Mouse (Mus musculus): ENCODE measurements around the gene Slc25a39. TPM values are rescaled to one million over a fixed set of nuclear protein-coding genes. Genes with fewer than 3 reads are reported as not detected.
"Not testable (repeated sequence)": the region's sequence is repeated elsewhere in the genome, so short reads cannot be mapped to it uniquely, and the experiment has no call there.

Gene Slc25a39
- polyA plus RNA-seq, 1 experiment from 2014 or later: 376 TPM

DNA sequence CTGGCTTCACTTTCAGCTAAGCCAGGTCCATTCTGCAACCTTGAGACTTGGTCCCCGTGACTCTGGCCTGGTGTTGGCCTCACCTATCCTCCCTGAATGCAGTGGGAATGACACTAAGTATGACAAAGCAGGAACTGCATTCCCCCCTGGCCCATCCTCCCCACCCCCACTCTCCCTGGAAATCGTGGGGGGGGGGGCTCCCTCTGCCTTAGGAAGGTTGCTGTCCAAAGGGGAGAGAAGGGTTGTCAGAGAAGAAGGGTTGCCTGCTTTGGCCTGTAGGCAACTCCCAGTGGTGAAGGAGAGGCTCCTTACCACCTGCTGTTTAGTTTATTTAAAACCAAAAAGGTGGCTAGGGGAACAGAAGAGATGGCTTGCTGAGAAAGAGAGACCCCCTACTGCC lies 34.1 kb downstream of the Slc25a39 start:
- H3K27me3 ChIP-seq (replicated peaks; ENCODE audit: control insufficient read depth, insufficient read depth, low read length): 0 out of 2 replicates have a peak, but pooled peaks cover 3% of the 10 kb centered on the region
- WGBS: 69% methylated on average over 1 of the region's 2 CpGs
- H3K4me1 ChIP-seq (ENCODE audit: control insufficient read depth, insufficient read depth, low read length): peaks cover 18% of the 10 kb centered on the region
- no peaks in the 10 kb centered on the region for H3K9me3 ChIP-seq (ENCODE audit: control insufficient read depth, low read length)
- no peak overlapping the region for H3K4me3 ChIP-seq (ENCODE audit: low read length)
- H3K4me2 ChIP-seq (ENCODE audit: low read depth, low read length): no peak overlapping the region
- ATAC-seq: no peak
- no peak overlapping the region for H3K27ac ChIP-seq (ENCODE audit: low read length)
- H3K36me3 ChIP-seq (ENCODE audit: control insufficient read depth, insufficient read depth, low read length): no peaks in the 10 kb centered on the region
- no peak overlapping the region for H3K9ac ChIP-seq (ENCODE audit: low read depth, low read length)

DNA sequence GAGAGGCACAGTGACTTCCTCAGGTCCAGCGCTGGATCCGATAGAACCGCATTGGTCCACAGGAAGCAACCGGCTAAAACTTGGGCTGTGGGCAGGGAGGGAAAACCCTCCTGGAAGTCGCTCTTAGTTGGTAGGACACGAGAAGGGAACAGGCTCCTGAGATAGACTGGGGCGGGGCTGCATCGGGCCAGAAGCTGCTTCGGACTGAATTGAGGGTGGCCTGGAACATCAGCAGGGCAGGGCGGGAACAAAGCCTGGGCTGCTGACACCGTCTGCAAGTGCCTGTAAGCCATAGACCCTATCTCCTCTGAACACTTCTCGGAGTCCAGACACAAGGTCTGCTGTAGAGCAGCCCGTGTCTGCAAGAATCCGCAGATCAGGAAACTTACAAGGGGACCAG lies 34.8 kb downstream of the Slc25a39 start:
- Histone ChIP-seq H3K36me3 (ENCODE audit: control insufficient read depth, insufficient read depth, low read length) (no peaks in the 10 kb centered on the region), H3K4me1 (ENCODE audit: control insufficient read depth, insufficient read depth, low read length) (peaks cover 18% of the 10 kb centered on the region), H3K27ac (ENCODE audit: low read length) (no peak overlapping the region), H3K9me3 (ENCODE audit: control insufficient read depth, low read length) (no peaks in the 10 kb centered on the region), H3K9ac (ENCODE audit: low read depth, low read length) (no peak overlapping the region), H3K4me2 (ENCODE audit: low read depth, low read length) (no peak overlapping the region), H3K27me3 (replicated peaks; ENCODE audit: control insufficient read depth, insufficient read depth, low read length) (0 out of 2 replicates have a peak, but pooled peaks cover 3% of the 10 kb centered on the region), H3K4me3 (ENCODE audit: low read length) (no peak overlapping the region)
- no peak for ATAC-seq
- WGBS: 45% methylated on average over 14 of the region's 14 CpGs

DNA sequence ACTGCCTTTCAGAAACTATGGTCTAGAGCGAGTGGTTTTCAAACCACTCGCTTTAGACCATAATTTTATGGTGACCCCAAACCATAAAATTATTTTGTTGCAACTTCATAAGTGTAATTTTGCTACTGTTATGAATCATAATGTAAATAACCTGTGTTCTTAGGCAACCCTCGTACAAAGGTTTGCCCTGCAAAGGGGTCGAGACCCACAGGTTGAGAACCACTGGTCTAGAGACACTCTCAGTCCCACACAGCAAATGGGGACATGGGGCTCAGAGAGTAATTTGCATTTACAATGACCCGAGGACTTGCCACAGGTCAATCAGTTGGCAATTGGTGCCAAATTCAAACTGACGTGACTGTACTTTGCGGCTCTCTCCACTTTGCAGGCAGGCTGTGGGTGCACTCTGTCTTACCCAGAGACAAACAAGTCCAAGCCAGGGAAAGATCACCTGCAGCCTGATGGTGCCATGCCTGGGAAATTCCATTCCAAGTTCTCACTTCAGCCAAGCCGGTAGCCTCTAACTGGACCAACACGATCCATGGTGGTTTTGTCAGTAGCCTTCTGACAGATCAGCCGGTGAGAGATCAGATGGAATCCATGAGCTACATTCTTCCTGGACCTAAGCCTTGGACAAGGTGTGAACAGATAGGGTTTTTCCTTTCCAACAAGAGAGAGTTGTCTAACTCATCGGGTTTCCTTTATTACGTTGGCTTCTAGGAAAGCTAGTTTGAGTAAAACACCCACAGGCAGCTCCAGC lies 35.6 kb downstream of the Slc25a39 start:
- no peak for ATAC-seq
- H3K27ac ChIP-seq (ENCODE audit: low read length): no peak overlapping the region
- H3K9ac ChIP-seq (ENCODE audit: low read depth, low read length): no peak overlapping the region
- H3K4me3 ChIP-seq (ENCODE audit: low read length): no peak overlapping the region
- H3K4me2 ChIP-seq (ENCODE audit: low read depth, low read length): no peak overlapping the region
- 0 out of 2 replicates have a peak, but pooled peaks cover 3% of the 10 kb centered on the region for H3K27me3 ChIP-seq (replicated peaks; ENCODE audit: control insufficient read depth, insufficient read depth, low read length)
- WGBS: 85% methylated on average over 12 of the region's 12 CpGs
- H3K4me1 ChIP-seq (ENCODE audit: control insufficient read depth, insufficient read depth, low read length): peaks cover 18% of the 10 kb centered on the region
- no peaks in the 10 kb centered on the region for H3K9me3 ChIP-seq (ENCODE audit: control insufficient read depth, low read length)
- no peaks in the 10 kb centered on the region for H3K36me3 ChIP-seq (ENCODE audit: control insufficient read depth, insufficient read depth, low read length)

DNA sequence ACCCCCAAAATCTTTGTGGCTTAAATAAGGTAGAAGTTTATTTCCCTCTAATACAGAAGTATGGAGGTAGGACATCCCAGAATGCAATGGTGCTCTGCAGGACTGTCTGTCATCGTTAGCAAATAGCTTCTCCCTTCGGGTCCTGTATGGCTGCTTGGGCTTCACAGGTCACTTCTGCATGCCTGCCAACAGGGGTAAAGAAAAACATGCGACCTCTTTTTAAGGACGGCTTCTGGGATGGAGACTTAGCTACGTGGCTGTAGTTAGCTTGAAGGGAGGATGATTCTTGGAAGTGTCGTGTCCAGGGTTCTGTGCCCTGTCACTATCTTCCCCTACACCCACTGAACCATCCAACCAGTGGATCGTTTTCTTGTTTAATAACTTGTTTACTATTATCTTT lies 37.5 kb downstream of the Slc25a39 start:
- Histone ChIP-seq H3K4me3 (ENCODE audit: low read length) (no peak overlapping the region), H3K27me3 (replicated peaks; ENCODE audit: control insufficient read depth, insufficient read depth, low read length) (0 out of 2 replicates have a peak, but pooled peaks cover 3% of the 10 kb centered on the region), H3K9ac (ENCODE audit: low read depth, low read length) (no peak overlapping the region), H3K27ac (ENCODE audit: low read length) (no peak overlapping the region), H3K36me3 (ENCODE audit: control insufficient read depth, insufficient read depth, low read length) (no peaks in the 10 kb centered on the region), H3K9me3 (ENCODE audit: control insufficient read depth, low read length) (no peaks in the 10 kb centered on the region), H3K4me1 (ENCODE audit: control insufficient read depth, insufficient read depth, low read length) (peaks cover 6% of the 10 kb centered on the region), H3K4me2 (ENCODE audit: low read depth, low read length) (no peak overlapping the region)
- 44% methylated on average over 7 of the region's 7 CpGs for WGBS
- no peak for ATAC-seq

DNA sequence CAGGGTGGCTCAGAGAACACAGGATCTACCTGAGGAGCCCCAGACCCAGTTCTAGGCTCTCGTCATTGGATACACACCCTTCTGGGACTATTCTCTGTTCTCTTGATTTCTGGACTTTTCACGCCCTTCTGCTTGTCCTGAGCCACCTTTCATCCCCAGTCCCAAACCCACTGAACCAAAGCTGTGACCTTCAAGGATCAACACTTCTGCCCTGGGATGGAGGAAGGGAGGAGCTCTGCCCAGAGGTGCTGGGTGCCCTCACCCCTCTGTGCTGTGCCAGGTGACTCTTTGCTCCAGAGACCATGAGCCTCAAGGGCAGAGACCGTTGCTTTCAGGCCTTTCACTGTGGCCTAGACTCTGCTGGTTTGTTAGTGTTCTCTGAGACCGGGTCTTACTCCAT lies 38.5 kb downstream of the Slc25a39 start:
- no peak overlapping the region for H3K9ac ChIP-seq (ENCODE audit: low read depth, low read length)
- no peak for ATAC-seq
- no peaks in the 10 kb centered on the region for H3K36me3 ChIP-seq (ENCODE audit: control insufficient read depth, insufficient read depth, low read length)
- H3K9me3 ChIP-seq (ENCODE audit: control insufficient read depth, low read length): no peaks in the 10 kb centered on the region
- no peak overlapping the region for H3K4me3 ChIP-seq (ENCODE audit: low read length)
- whole genome bisulfite sequencing: 71% methylated on average over 4 of the region's 4 CpGs
- no peaks in the 10 kb centered on the region for H3K4me1 ChIP-seq (ENCODE audit: control insufficient read depth, insufficient read depth, low read length)
- no peak overlapping the region for H3K27ac ChIP-seq (ENCODE audit: low read length)
- H3K27me3 ChIP-seq (replicated peaks; ENCODE audit: control insufficient read depth, insufficient read depth, low read length): 0 out of 2 replicates have a peak, but pooled peaks cover 3% of the 10 kb centered on the region
- H3K4me2 ChIP-seq (ENCODE audit: low read depth, low read length): no peak overlapping the region

DNA sequence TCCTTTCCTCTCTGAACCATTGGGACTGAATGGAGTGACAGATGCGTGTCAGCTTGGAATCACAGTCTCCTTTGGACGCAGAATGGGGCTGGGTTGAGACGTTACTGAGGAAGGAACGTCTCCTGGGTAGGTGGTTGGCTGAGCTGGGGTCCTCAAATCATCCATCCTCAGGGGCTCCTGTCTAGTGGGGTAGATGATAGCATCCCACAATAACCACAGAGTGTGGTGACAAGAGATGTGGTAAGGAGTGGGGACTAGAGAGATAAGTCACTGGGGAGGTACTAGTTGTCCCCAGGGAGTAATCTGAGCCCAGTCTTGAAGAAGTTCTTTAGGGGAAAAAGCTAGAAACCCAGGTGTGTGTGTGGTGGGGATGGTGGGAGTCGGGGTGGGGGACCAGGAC lies 39.4 kb downstream of the Slc25a39 start:
- Histone ChIP-seq H3K9ac (ENCODE audit: low read depth, low read length) (no peak overlapping the region), H3K36me3 (ENCODE audit: control insufficient read depth, insufficient read depth, low read length) (no peaks in the 10 kb centered on the region), H3K4me1 (ENCODE audit: control insufficient read depth, insufficient read depth, low read length) (no peaks in the 10 kb centered on the region), H3K27me3 (replicated peaks; ENCODE audit: control insufficient read depth, insufficient read depth, low read length) (0 out of 2 replicates have a peak, but pooled peaks cover 3% of the 10 kb centered on the region), H3K9me3 (ENCODE audit: control insufficient read depth, low read length) (no peaks in the 10 kb centered on the region), H3K27ac (ENCODE audit: low read length) (no peak overlapping the region), H3K4me2 (ENCODE audit: low read depth, low read length) (no peak overlapping the region), H3K4me3 (ENCODE audit: low read length) (no peak overlapping the region)
- WGBS: 82% methylated on average over 5 of the region's 5 CpGs
- no peak for ATAC-seq

DNA sequence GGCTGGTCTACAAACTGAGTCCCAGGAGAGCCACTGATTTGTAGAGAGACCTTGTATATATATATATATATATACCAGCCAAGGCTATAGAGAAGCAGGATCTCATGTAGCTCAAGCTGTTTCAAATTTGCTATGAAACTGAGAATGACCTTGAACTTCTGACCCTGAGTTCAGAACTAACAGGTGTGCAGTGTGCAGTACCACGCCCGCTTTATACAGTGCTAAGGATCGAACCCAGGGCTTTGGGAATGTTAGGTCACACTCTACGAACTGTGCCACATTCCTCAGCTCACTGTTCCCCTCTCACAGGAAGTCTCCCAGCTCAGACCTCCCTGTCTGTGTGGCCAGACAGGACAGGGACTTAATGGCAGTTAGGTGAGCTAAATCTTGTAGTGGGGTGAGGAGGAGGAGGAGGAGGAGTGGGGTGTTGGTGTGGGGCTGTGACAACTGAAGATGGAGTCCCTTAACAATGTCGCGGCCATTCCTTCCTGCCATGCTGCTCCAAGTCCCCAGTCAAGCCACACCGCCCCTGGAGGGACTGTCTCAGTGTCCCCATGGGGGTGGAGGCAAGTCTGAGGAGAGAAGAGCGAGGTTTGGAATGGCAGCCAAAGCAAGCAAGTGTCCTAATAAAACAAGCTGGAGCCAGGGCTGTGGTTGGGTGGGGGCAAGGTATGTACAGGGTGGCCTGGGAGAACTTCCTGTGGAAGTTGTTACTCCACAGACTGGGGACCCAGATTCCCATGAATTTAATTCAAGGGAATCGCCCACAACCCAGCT lies 40.1 kb downstream of the Slc25a39 start:
- H3K27me3 ChIP-seq (replicated peaks; ENCODE audit: control insufficient read depth, insufficient read depth, low read length): 0 out of 2 replicates have a peak, but pooled peaks cover 2% of the 10 kb centered on the region
- no peaks in the 10 kb centered on the region for H3K36me3 ChIP-seq (ENCODE audit: control insufficient read depth, insufficient read depth, low read length)
- no peaks in the 10 kb centered on the region for H3K4me1 ChIP-seq (ENCODE audit: control insufficient read depth, insufficient read depth, low read length)
- no peak overlapping the region for H3K4me3 ChIP-seq (ENCODE audit: low read length)
- no peak overlapping the region for H3K9ac ChIP-seq (ENCODE audit: low read depth, low read length)
- no peaks in the 10 kb centered on the region for H3K9me3 ChIP-seq (ENCODE audit: control insufficient read depth, low read length)
- ATAC-seq: no peak
- no peak overlapping the region for H3K27ac ChIP-seq (ENCODE audit: low read length)
- no peak overlapping the region for H3K4me2 ChIP-seq (ENCODE audit: low read depth, low read length)
- 75% methylated on average over 9 of the region's 9 CpGs for WGBS

DNA sequence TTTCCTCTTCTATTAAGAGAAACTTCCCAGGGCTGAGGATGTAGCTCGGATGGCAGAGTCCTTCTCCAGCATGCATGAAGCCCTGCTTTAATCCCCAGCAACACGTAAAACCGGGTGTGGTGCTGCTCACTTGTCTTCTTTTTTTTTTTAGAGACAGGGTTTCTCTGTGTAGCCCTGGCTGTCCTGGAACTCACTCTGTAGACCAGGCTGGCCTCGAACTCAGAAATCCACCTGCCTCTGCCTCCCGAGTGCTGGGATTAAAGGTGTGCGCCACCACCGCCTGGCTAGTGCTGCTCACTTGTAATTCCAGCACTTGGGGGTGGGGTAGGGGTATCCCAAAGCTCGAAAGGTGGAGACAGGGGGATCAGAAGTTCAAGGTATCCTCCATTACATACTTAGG lies 41.6 kb downstream of the Slc25a39 start, which contains the start of gene Slc4a1:
Gene Slc4a1 (minus strand): TSS at position 101 of the 400 bp plus-strand sequence.
- ATAC-seq: not testable (repeated sequence)

DNA sequence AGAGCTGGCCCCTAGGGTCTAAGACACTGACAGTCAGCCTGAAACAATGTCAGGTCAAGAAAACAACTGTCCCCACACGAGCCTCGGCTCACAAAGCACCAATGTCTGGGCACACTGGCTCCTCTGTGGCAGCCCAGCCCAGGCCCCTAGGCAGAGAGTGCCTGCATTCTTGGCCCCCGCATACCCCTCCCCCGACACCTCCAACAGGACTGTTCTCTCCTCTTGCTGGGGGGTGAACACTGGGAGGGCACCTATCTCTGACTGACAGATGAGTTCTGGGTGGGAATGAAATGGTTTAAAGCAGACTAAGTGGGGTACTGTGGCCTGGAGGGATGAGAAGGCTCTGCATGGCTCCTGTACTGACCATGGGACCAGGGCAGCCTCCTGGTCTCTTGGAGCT lies 42.0 kb downstream of the Slc25a39 start:
- no peaks in the 10 kb centered on the region for H3K4me1 ChIP-seq (ENCODE audit: control insufficient read depth, insufficient read depth, low read length)
- H3K9me3 ChIP-seq (ENCODE audit: control insufficient read depth, low read length): no peaks in the 10 kb centered on the region
- no peak overlapping the region for H3K27ac ChIP-seq (ENCODE audit: low read length)
- H3K4me3 ChIP-seq (ENCODE audit: low read length): no peak overlapping the region
- 50% methylated on average over 4 of the region's 4 CpGs for WGBS
- no peak overlapping the region for H3K9ac ChIP-seq (ENCODE audit: low read depth, low read length)
- no peak for ATAC-seq
- no peaks in the 10 kb centered on the region for H3K27me3 ChIP-seq (replicated peaks; ENCODE audit: control insufficient read depth, insufficient read depth, low read length)
- H3K36me3 ChIP-seq (ENCODE audit: control insufficient read depth, insufficient read depth, low read length): no peaks in the 10 kb centered on the region
- H3K4me2 ChIP-seq (ENCODE audit: low read depth, low read length): no peak overlapping the region

More for the DNA sequence above, 41.6 kb downstream of the Slc25a39 start, which contains the start of gene Slc4a1:
- not testable (repeated sequence) for H3K4me1 ChIP-seq (ENCODE audit: control insufficient read depth, insufficient read depth, low read length); H3K27ac ChIP-seq (ENCODE audit: low read length); H3K9ac ChIP-seq (ENCODE audit: low read depth, low read length); H3K36me3 ChIP-seq (ENCODE audit: control insufficient read depth, insufficient read depth, low read length); H3K4me3 ChIP-seq (ENCODE audit: low read length); H3K4me2 ChIP-seq (ENCODE audit: low read depth, low read length); H3K27me3 ChIP-seq (replicated peaks; ENCODE audit: control insufficient read depth, insufficient read depth, low read length); H3K9me3 ChIP-seq (ENCODE audit: control insufficient read depth, low read length)
- WGBS: 83% methylated on average over 8 of the region's 8 CpGs
